Mouse (Mus musculus) CH12.LX (cell line): ENCODE measurements around the gene Sphkap. TPM values are rescaled to one million over a fixed set of nuclear protein-coding genes. Genes with fewer than 3 reads are reported as not detected.

Source experiments
- DNase-seq: peaks from one replicate; pipeline ENCODE4 v3.0.0-alpha.2; 2013; ENCODE audit errors: extremely low read depth
- H3K27ac ChIP-seq: 2 replicates; pipeline ENCODE4 v1.5.1; 2012; ENCODE audit warnings: low read depth, mild to moderate bottlenecking, control low read depth, moderate library complexity; ENCODE audit not compliant: insufficient read depth
- H3K27me3 ChIP-seq: replicated peaks from 2 replicates; pipeline ENCODE3; 2012; ENCODE audit warnings: inconsistent platforms
- H3K36me3 ChIP-seq, 2 experiments: replicated peaks in 1 of 2; 2 replicates each; pipeline versions ENCODE3 to v1.6.1; 2012; ENCODE audit warnings: inconsistent platforms in 1 of 2, low read length in 1 of 2, mild to moderate bottlenecking in 1 of 2, mixed read lengths in 1 of 2, moderate library complexity in 1 of 2; ENCODE audit not compliant: control insufficient read depth in 1 of 2, insufficient read depth in 1 of 2
- H3K4me1 ChIP-seq, 2 experiments: 2 replicates each; pipeline ENCODE4 v1.6.1; 2012; ENCODE audit warnings: inconsistent platforms in 1 of 2, moderate library complexity in 1 of 2; ENCODE audit not compliant: insufficient read depth in 2 of 2, control insufficient read depth in 1 of 2
- H3K4me2 ChIP-seq: 2 replicates; pipeline ENCODE4 v1.6.1; 2012; ENCODE audit warnings: low read depth, mild to moderate bottlenecking, control low read depth; ENCODE audit not compliant: poor library complexity, insufficient read depth, severe bottlenecking
- H3K4me3 ChIP-seq, 3 experiments: fragments of 150-350 bp in 1 of 3; sonication (generic) in 1 of 3; replicated peaks in 1 of 3; 2 replicates each; pipeline versions ENCODE3 to v1.5.1; 2011 to 2012; ENCODE audit warnings: low read depth in 2 of 3, low read length in 2 of 3, mild to moderate bottlenecking in 2 of 3, moderate library complexity in 2 of 3, control low read depth in 1 of 3, improper control_type of control experiment in 1 of 3, inconsistent platforms in 1 of 3, mixed read lengths in 1 of 3; ENCODE audit not compliant: poor library complexity in 1 of 3
- H3K79me2 ChIP-seq: replicated peaks from 2 replicates; pipeline ENCODE4 v1.6.1; 2012; ENCODE audit warnings: mild to moderate bottlenecking, moderate library complexity; ENCODE audit not compliant: control insufficient read depth, poor library complexity, insufficient read depth, severe bottlenecking; ENCODE audit errors: extremely low read depth
- H3K9ac ChIP-seq: 2 replicates; pipeline ENCODE4 v1.6.1; 2012; ENCODE audit warnings: low read depth, mild to moderate bottlenecking, control low read depth, moderate library complexity; ENCODE audit not compliant: insufficient read depth
- H3K9me3 ChIP-seq: replicated peaks from 2 replicates; pipeline ENCODE3; 2012; ENCODE audit warnings: low read length, inconsistent platforms, mixed read lengths
- CHD1 ChIP-seq: IDR thresholded peaks from 2 replicates; pipeline ENCODE4 v1.6.1; 2012; ENCODE audit warnings: low read depth, low read length, improper control_type of control experiment, inconsistent platforms
- CHD2 ChIP-seq: IDR thresholded peaks from 2 replicates; pipeline ENCODE4 v1.6.1; 2011; ENCODE audit warnings: low read length, improper control_type of control experiment
- CTCF ChIP-seq, 2 experiments: IDR thresholded peaks in 1 of 2; conservative IDR thresholded peaks in 1 of 2; 2 replicates each; pipeline ENCODE4 v1.5.1; 2011 to 2012; ENCODE audit warnings: low read depth in 2 of 2, low read length in 2 of 2, improper control_type of control experiment in 1 of 2, inconsistent platforms in 1 of 2, mild to moderate bottlenecking in 1 of 2, moderate library complexity in 1 of 2
- E2F4 ChIP-seq: IDR thresholded peaks from 2 replicates; pipeline ENCODE4 v1.6.1; 2011; ENCODE audit warnings: low read depth, low read length, improper control_type of control experiment; ENCODE audit not compliant: insufficient replicate concordance
- EP300 ChIP-seq: IDR thresholded peaks from 2 replicates; pipeline ENCODE4 v1.6.1; 2011; ENCODE audit warnings: low read length, improper control_type of control experiment
- ETS1 ChIP-seq: conservative IDR thresholded peaks from 2 replicates; pipeline ENCODE4 v1.6.1; 2012; ENCODE audit warnings: low read depth, mild to moderate bottlenecking, inconsistent platforms, low read length, improper control_type of control experiment, moderate library complexity
- GABPA ChIP-seq: IDR thresholded peaks from 2 replicates; pipeline ENCODE4 v1.6.1; 2012; ENCODE audit warnings: low read depth, low read length, improper control_type of control experiment, inconsistent platforms; ENCODE audit not compliant: insufficient replicate concordance
- HCFC1 ChIP-seq: IDR thresholded peaks from 2 replicates; pipeline ENCODE4 v1.6.1; 2012; ENCODE audit warnings: low read depth, mild to moderate bottlenecking, inconsistent platforms, low read length, improper control_type of control experiment
- MAX ChIP-seq: IDR thresholded peaks from 2 replicates; pipeline ENCODE4 v1.6.1; 2011; ENCODE audit warnings: low read length, improper control_type of control experiment
- MEF2A ChIP-seq: IDR thresholded peaks from 2 replicates; pipeline ENCODE4 v1.6.1; 2014; ENCODE audit warnings: low read depth, mild to moderate bottlenecking, inconsistent platforms, low read length, improper control_type of control experiment, borderline replicate concordance
- MXI1 ChIP-seq: IDR thresholded peaks from 2 replicates; pipeline ENCODE4 v1.6.1; 2011; ENCODE audit warnings: mild to moderate bottlenecking, low read depth, low read length, improper control_type of control experiment
- MYC ChIP-seq: IDR thresholded peaks from 2 replicates; pipeline ENCODE4 v1.6.1; 2011; ENCODE audit warnings: low read depth, mild to moderate bottlenecking, improper control_type of control experiment, low read length
- NRF1 ChIP-seq: IDR thresholded peaks from 2 replicates; pipeline ENCODE4 v1.6.1; 2014; ENCODE audit warnings: low read depth, mild to moderate bottlenecking, inconsistent platforms, low read length, improper control_type of control experiment, moderate library complexity
- POLR2AphosphoS2 ChIP-seq: IDR thresholded peaks from 2 replicates; pipeline ENCODE4 v1.6.1; 2011; ENCODE audit warnings: low read depth, low read length, improper control_type of control experiment
- RCOR1 ChIP-seq: conservative IDR thresholded peaks from 2 replicates; pipeline ENCODE4 v1.6.1; 2012; ENCODE audit warnings: low read depth, mild to moderate bottlenecking, inconsistent platforms, low read length, improper control_type of control experiment
- USF1 ChIP-seq: IDR thresholded peaks from 2 replicates; pipeline ENCODE4 v1.6.1; 2014; ENCODE audit warnings: low read depth, mild to moderate bottlenecking, inconsistent platforms, low read length, improper control_type of control experiment
- USF2 ChIP-seq: conservative IDR thresholded peaks from 2 replicates; pipeline ENCODE4 v1.6.1; 2011; ENCODE audit warnings: low read depth, low read length, improper control_type of control experiment
- ZKSCAN1 ChIP-seq: IDR thresholded peaks from 2 replicates; pipeline ENCODE4 v1.6.1; 2012; ENCODE audit warnings: low read depth, inconsistent platforms, low read length, improper control_type of control experiment, borderline replicate concordance
- ZMIZ1 ChIP-seq: IDR thresholded peaks from 2 replicates; pipeline ENCODE4 v1.6.1; 2012; ENCODE audit warnings: low read depth, mild to moderate bottlenecking, inconsistent platforms, low read length, improper control_type of control experiment
- ZNF384 ChIP-seq: IDR thresholded peaks from 2 replicates; pipeline ENCODE4 v1.6.1; 2012; ENCODE audit warnings: low read depth, low read length, improper control_type of control experiment, inconsistent platforms
- dilution Hi-C: fragments of 300-500 bp; cut with MboI; formaldehyde crosslinking; loops from 2 replicates; pipeline ENCODE4 v1.14.3; 2020; ENCODE audit warnings: low sequenced_read_pairs; ENCODE audit not compliant: extremely low pct_unique_long_range_greater_than_20kb, extremely low pct_ligation_motif_present
- in situ Hi-C: fragments of 300-500 bp; cut with MboI; formaldehyde crosslinking; loops from 3 replicates; pipeline ENCODE4 v1.14.3; 2019; ENCODE audit warnings: low sequenced_read_pairs, low pct_ligation_motif_present, low pct_unique_long_range_greater_than_20kb, mixed read lengths
- polyA plus RNA-seq: library from polyadenylated mRNA; unstranded; fragments of >175 nt; gene quantifications from 2 replicates; pipeline ENCODE4 v1.2.1, GENCODE M21; 2012; ENCODE audit warnings: low read depth; ENCODE audit not compliant: insufficient read length
- total RNA-seq, 2 experiments: library from RNA; depleted of rRNA; stranded (reverse); fragments of 300-350 nt in 1 of 2; fragments of >200 nt in 1 of 2; gene quantifications; 2 replicates each; pipeline ENCODE4 v1.2.3; 2012 to 2014

Sphkap gene
- total and polyA plus RNA-seq, 3 experiments, result not detected

GRCm38 (mm10) chr1:83346453-83346852 lies 61.5 kb downstream of the Sphkap start:
- dilution Hi-C loops (no loop called here), in situ Hi-C loops (no loop called here)
- H3K79me2 ChIP-seq, result no peaks in the 10 kb centered on the region
- no peaks in the 10 kb centered on the region for H3K36me3 ChIP-seq
- no peak overlapping the region for H3K9ac ChIP-seq
- H3K27ac ChIP-seq, result no peak overlapping the region
- H3K4me1 ChIP-seq, result no peaks in the 10 kb centered on the region
- H3K4me3 ChIP-seq, result no peak overlapping the region
- no peaks in the 10 kb centered on the region for H3K27me3 ChIP-seq
- TF ChIP-seq ZKSCAN1 (no peak), MAX (no peak)
- TF ChIP-seq, all 38 proteins: peak for 0
- no peak for DNase-seq
- Histone ChIP-seq H3K4me2 (no peak overlapping the region), H3K9me3 (no peaks in the 10 kb centered on the region)

- H3K27ac ChIP-seq, result no peak overlapping the region
- no peaks in the 10 kb centered on the region for H3K79me2 ChIP-seq
- no peak overlapping the region for H3K4me2 ChIP-seq
- dilution Hi-C loops (no loop called here), in situ Hi-C loops (no loop called here)
- no peaks in the 10 kb centered on the region for H3K9me3 ChIP-seq
- no peak for DNase-seq
- no peaks in the 10 kb centered on the region for H3K27me3 ChIP-seq
- H3K9ac ChIP-seq, result no peak overlapping the region
- H3K4me1 ChIP-seq, result no peaks in the 10 kb centered on the region
- H3K4me3 ChIP-seq, result no peak overlapping the region
- H3K36me3 ChIP-seq, result no peaks in the 10 kb centered on the region
- TF ChIP-seq ZMIZ1, result no peak
- TF ChIP-seq POLR2AphosphoS2, result no peak
- no peak for TF ChIP-seq NRF1
- TF ChIP-seq CHD2, result no peak
- TF ChIP-seq ZNF384, result no peak
- no peak for TF ChIP-seq USF2
- TF ChIP-seq ETS1, result no peak
- TF ChIP-seq MEF2A, result no peak
- TF ChIP-seq CHD1, result no peak
- no peak for TF ChIP-seq GABPA
- TF ChIP-seq MXI1, result no peak
- TF ChIP-seq EP300, result no peak
- TF ChIP-seq CTCF (conservative IDR thresholded peaks at IDR 0.05 in 1 of 2, IDR thresholded peaks at IDR 0.05 in 1 of 2; ENCODE audit: low read depth in 2 of 2, low read length in 2 of 2), result no peak
Measured at GRCm38 (mm10) chr1:83345572-83345971, 62.4 kb downstream of the Sphkap start.

GRCm38 (mm10) chr1:83345069-83345468 lies 62.9 kb downstream of the Sphkap start:
- H3K27me3 ChIP-seq, result no peaks in the 10 kb centered on the region
- H3K27ac ChIP-seq, result no peak overlapping the region
- dilution Hi-C loops (no loop called here), in situ Hi-C loops (no loop called here)
- no peak overlapping the region for H3K9ac ChIP-seq
- no peak overlapping the region for H3K4me3 ChIP-seq
- DNase-seq, result no peak
- H3K4me2 ChIP-seq, result no peak overlapping the region
- no peaks in the 10 kb centered on the region for H3K79me2 ChIP-seq
- H3K4me1 ChIP-seq, result no peaks in the 10 kb centered on the region
- H3K9me3 ChIP-seq, result no peaks in the 10 kb centered on the region
- H3K36me3 ChIP-seq, result no peaks in the 10 kb centered on the region
- TF ChIP-seq MYC (no peak), RCOR1 (no peak), GABPA (no peak), MXI1 (no peak), USF1 (no peak), HCFC1 (no peak), E2F4 (no peak)
